Mouse (Mus musculus) right cerebral cortex, adult 18-20 months (tissue): ENCODE data around the gene Krtap4-7.
"Not testable (repeated sequence)": the region's sequence is repeated elsewhere in the genome, so short reads cannot be mapped to it uniquely, and the experiment has no call there.

Source experiments
- DNase-seq: peaks from one replicate; pipeline ENCODE4 v3.0.0; 2022; ENCODE audit warnings: mixed read lengths

Gene Krtap4-7

GRCm38 (mm10) chr11:99643635-99644139, at the start of gene Krtap4-7:
Gene Krtap4-7, minus strand, starts transcription at chr11:99644089.
- DNase-seq: not testable (repeated sequence)

GRCm38 (mm10) chr11:99690463-99690862, 46.6 kb upstream of the Krtap4-7 start, which contains the start of gene Gm14190:
Gene Gm14190, minus strand, starts transcription at chr11:99690740.
- no peak for DNase-seq

- not testable (repeated sequence) for DNase-seq
These were observed 41.3 kb upstream of the Krtap4-7 start for GRCm38 (mm10) chr11:99685235-99685634.

GRCm38 (mm10) chr11:99683481-99683880, 39.6 kb upstream of the Krtap4-7 start:
- no peak for DNase-seq

- DNase-seq: no peak
These were observed 22.0 kb upstream of the Krtap4-7 start, which contains the start of gene Krtap4-6 for GRCm38 (mm10) chr11:99665860-99666259. Gene Krtap4-6, minus strand, starts transcription at chr11:99665960.

- no peak for DNase-seq
These were observed 18.9 kb upstream of the Krtap4-7 start for GRCm38 (mm10) chr11:99662802-99663201.

GRCm38 (mm10) chr11:99659256-99659655, 15.4 kb upstream of the Krtap4-7 start:
- no peak for DNase-seq

- not testable (repeated sequence) for DNase-seq
These were observed 14.7 kb upstream of the Krtap4-7 start, which contains the start of gene Gm11563 for GRCm38 (mm10) chr11:99658467-99659010. Gene Gm11563, minus strand, starts transcription at chr11:99658960.

- DNase-seq: no peak
These were observed 13.2 kb upstream of the Krtap4-7 start for GRCm38 (mm10) chr11:99657051-99657450.

GRCm38 (mm10) chr11:99650136-99650535, 6.2 kb upstream of the Krtap4-7 start, which contains the start of gene Gm11555:
Gene Gm11555, minus strand, starts transcription at chr11:99650236.
- DNase-seq: no peak

GRCm38 (mm10) chr11:99646444-99646843, 2.6 kb upstream of the Krtap4-7 start:
- peak; percentile 32 for DNase-seq

GRCm38 (mm10) chr11:99644351-99644750, 462 bp upstream of the Krtap4-7 start:
- no peak for DNase-seq

GRCm38 (mm10) chr11:99640926-99641325, 3.0 kb downstream of the Krtap4-7 start:
- no peak for DNase-seq

GRCm38 (mm10) chr11:99637086-99637485, 6.8 kb downstream of the Krtap4-7 start:
- no peak for DNase-seq

GRCm38 (mm10) chr11:99634653-99635134, 9.2 kb downstream of the Krtap4-7 start, which contains the start of gene Krtap4-2:
Gene Krtap4-2, minus strand, starts transcription at chr11:99635084.
- no peak for DNase-seq

- DNase-seq: peak; percentile 45
These were observed 10.6 kb downstream of the Krtap4-7 start for GRCm38 (mm10) chr11:99633293-99633692.

- DNase-seq: no peak
These were observed 13.0 kb downstream of the Krtap4-7 start for GRCm38 (mm10) chr11:99630890-99631289.

- DNase-seq: no peak
These were observed 15.8 kb downstream of the Krtap4-7 start, which contains the start of gene Krtap4-1 for GRCm38 (mm10) chr11:99628138-99628537. Gene Krtap4-1, minus strand, starts transcription at chr11:99628238.

- no peak for DNase-seq
These were observed 23.6 kb downstream of the Krtap4-7 start, which contains the start of gene Gm11562 for GRCm38 (mm10) chr11:99620335-99620734. Gene Gm11562, minus strand, starts transcription at chr11:99620435.

- DNase-seq: no peak
These were observed 29.0 kb downstream of the Krtap4-7 start, which contains the start of gene Krtap2-4 for GRCm38 (mm10) chr11:99614796-99615363. Gene Krtap2-4, minus strand, starts transcription at chr11:99614846.

GRCm38 (mm10) chr11:99610089-99610488, 33.8 kb downstream of the Krtap4-7 start, which contains the start of gene Gm11937:
Gene Gm11937, minus strand, starts transcription at chr11:99610189.
- not testable (repeated sequence) for DNase-seq

- peak; percentile 60 for DNase-seq
These were observed 34.8 kb downstream of the Krtap4-7 start for GRCm38 (mm10) chr11:99609126-99609525.

GRCm38 (mm10) chr11:99603208-99603607, 40.7 kb downstream of the Krtap4-7 start, which contains the start of gene Gm11938:
Gene Gm11938, minus strand, starts transcription at chr11:99603308.
- not testable (repeated sequence) for DNase-seq
